Mouse (Mus musculus) kidney, embryonic 14.5 days (tissue): ENCODE results near the gene Amer1. TPM values are rescaled to one million over a fixed set of nuclear protein-coding genes. Genes with fewer than 3 reads are reported as not detected.
A peak's percentile ranks its signal among the peaks of the same experiment; 100 is the strongest.

Source experiments
- ATAC-seq: fragments of 200-750 bp; cut with Nextera tagmentation; 2 replicates; pipeline ENCODE4 v1.8.0; 2017; ENCODE audit warnings: moderate number of reproducible peaks, mild to moderate bottlenecking, moderate TSS enrichment, moderate library complexity; ENCODE audit not compliant: low FRiP score, low TSS enrichment
- H3K27ac ChIP-seq: fragments of 300-500 bp; sonication (generic); 2 replicates; pipeline ENCODE4 v1.5.1; 2014; ENCODE audit warnings: low read depth, mild to moderate bottlenecking, low read length, moderate library complexity, mixed read lengths
- H3K27me3 ChIP-seq: fragments of 300-500 bp; sonication (generic); 2 replicates; pipeline ENCODE4 v1.6.1; 2014; ENCODE audit warnings: mild to moderate bottlenecking, low read length; ENCODE audit not compliant: control insufficient read depth, insufficient read depth
- H3K36me3 ChIP-seq: fragments of 300-500 bp; sonication (generic); 2 replicates; pipeline ENCODE4 v1.6.1; 2014; ENCODE audit warnings: low read length, mixed read lengths; ENCODE audit not compliant: control insufficient read depth, insufficient read depth
- H3K4me1 ChIP-seq: fragments of 300-500 bp; sonication (generic); 2 replicates; pipeline ENCODE4 v1.6.1; 2014; ENCODE audit warnings: low read length, mixed read lengths; ENCODE audit not compliant: control insufficient read depth, insufficient read depth
- H3K4me2 ChIP-seq: fragments of 300-500 bp; sonication (generic); replicated peaks from 2 replicates; pipeline ENCODE4 v1.6.1; 2014; ENCODE audit warnings: low read depth, mild to moderate bottlenecking, low read length
- H3K4me3 ChIP-seq: fragments of 300-500 bp; sonication (generic); 2 replicates; pipeline ENCODE4 v1.5.1; 2014; ENCODE audit warnings: mild to moderate bottlenecking, low read length
- H3K9ac ChIP-seq: fragments of 300-500 bp; sonication (generic); 2 replicates; pipeline ENCODE4 v1.6.1; 2014; ENCODE audit warnings: low read depth, mild to moderate bottlenecking, low read length, moderate library complexity
- H3K9me3 ChIP-seq: fragments of 300-500 bp; sonication (generic); 2 replicates; pipeline ENCODE4 v1.6.1; 2016; ENCODE audit warnings: low read length; ENCODE audit not compliant: control insufficient read depth
- WGBS: fragments of 180-500 bp; shearing (Covaris S2); extraction: QIAGEN DNeasy Blood & Tissue Kit; methylation state at CpG from one replicate; pipeline ENCODE4 v1.1.7; 2014; 5-methylcytosine and 5-hydroxymethylcytosine counted together
- polyA plus RNA-seq: library from polyadenylated mRNA; unstranded; fragments of >200 nt; fragmentation: Nextera tagmentation; extraction: Ambion mirVana; gene quantifications from 2 replicates; pipeline ENCODE4 v1.2.1, GENCODE M21; 2014

Gene Amer1
- 9.8 and 10.2 TPM in 2 replicates for polyA plus RNA-seq

DNA sequence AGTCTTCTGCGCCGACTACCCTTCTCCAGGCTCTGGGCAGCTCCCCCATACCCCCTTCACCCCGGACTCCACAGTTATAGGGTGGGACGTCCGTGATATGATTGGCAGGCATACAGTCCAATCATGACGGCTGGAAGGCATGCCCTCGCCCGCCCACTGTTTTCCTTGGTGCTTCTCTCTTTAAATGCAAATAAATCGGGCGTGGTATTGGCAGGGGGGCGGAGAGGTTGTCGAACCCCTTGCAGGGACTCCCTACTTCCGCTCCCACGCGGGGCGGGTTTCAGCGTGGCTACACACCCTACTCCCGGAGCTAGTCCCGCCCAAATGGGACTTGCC is at the start of gene Amer1:
Gene Amer1 (minus strand): TSS at position 97 of the 336 bp plus-strand sequence.
- Histone ChIP-seq H3K9me3 (no peaks in the 10 kb centered on the region), H3K4me3 (peak within 1 kb of the TSS; percentile 59), H3K36me3 (no peaks in the 10 kb centered on the region), H3K27ac (peak within 1 kb of the TSS; percentile 84), H3K4me1 (no peaks in the 10 kb centered on the region), H3K9ac (peak within 1 kb of the TSS; percentile 65), H3K4me2 (peak within 1 kb of the TSS; percentile 53), H3K27me3 (no peaks in the 10 kb centered on the region)
- WGBS = 23% methylated on average over 19 of the region's 19 CpGs
- ATAC-seq = peak; percentile 98

DNA sequence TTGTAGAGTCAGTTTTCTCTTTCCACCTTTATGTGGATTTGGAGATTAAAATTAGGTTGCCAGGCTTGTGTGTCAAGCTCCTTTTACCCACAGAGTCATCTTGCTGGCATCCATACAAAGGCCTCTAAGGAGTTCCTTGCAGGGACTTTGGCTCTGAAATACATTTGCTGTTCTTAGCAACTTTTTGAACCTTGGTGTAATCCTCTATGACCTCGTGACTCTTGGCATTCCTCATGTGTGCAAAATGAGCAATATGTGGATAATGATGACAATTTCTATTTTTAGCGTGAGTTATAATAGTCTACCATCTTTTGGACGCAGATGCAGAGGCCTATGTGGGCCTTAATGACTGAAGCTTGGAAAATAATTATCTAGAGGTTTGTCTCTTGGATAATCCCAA is 12.5 kb upstream of the Amer1 start:
- H3K9me3 ChIP-seq = no peaks in the 10 kb centered on the region
- no peak for ATAC-seq
- H3K4me1 ChIP-seq = no peaks in the 10 kb centered on the region
- no peak overlapping the region for H3K4me3 ChIP-seq
- H3K36me3 ChIP-seq = no peaks in the 10 kb centered on the region
- no peak overlapping the region for H3K4me2 ChIP-seq
- no peak overlapping the region for H3K27ac ChIP-seq
- no peaks in the 10 kb centered on the region for H3K27me3 ChIP-seq
- 73% methylated on average over 3 of the region's 3 CpGs for WGBS
- no peak overlapping the region for H3K9ac ChIP-seq

DNA sequence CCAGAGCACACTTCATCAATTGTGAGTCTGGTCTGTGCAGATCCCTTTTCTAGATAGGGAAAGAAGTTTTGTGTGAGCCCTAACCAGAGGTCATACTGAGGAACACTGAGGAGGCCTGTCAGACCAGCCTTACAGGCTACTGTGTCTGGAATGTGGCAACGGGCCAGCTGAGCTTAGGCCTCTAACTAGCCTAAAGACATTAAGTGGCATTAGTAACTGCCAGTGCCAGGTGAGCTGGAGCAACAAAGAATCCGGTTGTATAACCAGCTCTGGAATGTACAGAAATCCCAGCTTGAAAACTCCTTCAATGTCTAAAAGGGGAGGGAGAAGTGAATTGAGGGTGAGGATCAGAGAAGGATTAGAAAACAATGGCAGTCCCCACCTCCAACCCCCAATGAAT is 1.2 kb upstream of the Amer1 start:
- no peak for ATAC-seq

DNA sequence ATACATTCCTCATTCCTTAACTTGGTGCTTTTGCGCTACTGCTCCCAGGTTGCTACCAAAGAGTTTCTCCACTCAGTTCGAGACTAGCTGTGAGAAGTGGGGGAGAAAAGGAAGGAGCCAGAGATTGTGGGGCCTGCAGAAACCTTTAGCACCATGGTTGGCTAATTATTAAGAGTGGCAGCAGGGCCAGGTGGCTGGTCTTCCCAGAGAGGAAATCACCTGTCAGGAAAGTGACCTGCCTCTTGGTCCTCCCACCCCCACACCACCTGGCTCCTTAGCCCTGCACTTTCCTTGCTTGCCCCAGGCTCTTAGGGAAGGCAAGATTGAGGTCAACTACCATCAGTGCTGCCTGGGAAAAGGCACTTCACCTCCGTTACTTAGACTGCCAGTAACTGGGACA is 469 bp upstream of the Amer1 start:
- no peaks in the 10 kb centered on the region for H3K4me1 ChIP-seq

More for the DNA sequence above, 1.2 kb upstream of the Amer1 start:
- Histone ChIP-seq H3K27ac (no peak overlapping the region), H3K4me3 (no peak overlapping the region), H3K4me2 (no peak overlapping the region), H3K9ac (no peak overlapping the region), H3K9me3 (no peaks in the 10 kb centered on the region), H3K4me1 (no peaks in the 10 kb centered on the region), H3K36me3 (no peaks in the 10 kb centered on the region), H3K27me3 (no peaks in the 10 kb centered on the region)
- WGBS = 72% methylated on average over 2 of the region's 2 CpGs

DNA sequence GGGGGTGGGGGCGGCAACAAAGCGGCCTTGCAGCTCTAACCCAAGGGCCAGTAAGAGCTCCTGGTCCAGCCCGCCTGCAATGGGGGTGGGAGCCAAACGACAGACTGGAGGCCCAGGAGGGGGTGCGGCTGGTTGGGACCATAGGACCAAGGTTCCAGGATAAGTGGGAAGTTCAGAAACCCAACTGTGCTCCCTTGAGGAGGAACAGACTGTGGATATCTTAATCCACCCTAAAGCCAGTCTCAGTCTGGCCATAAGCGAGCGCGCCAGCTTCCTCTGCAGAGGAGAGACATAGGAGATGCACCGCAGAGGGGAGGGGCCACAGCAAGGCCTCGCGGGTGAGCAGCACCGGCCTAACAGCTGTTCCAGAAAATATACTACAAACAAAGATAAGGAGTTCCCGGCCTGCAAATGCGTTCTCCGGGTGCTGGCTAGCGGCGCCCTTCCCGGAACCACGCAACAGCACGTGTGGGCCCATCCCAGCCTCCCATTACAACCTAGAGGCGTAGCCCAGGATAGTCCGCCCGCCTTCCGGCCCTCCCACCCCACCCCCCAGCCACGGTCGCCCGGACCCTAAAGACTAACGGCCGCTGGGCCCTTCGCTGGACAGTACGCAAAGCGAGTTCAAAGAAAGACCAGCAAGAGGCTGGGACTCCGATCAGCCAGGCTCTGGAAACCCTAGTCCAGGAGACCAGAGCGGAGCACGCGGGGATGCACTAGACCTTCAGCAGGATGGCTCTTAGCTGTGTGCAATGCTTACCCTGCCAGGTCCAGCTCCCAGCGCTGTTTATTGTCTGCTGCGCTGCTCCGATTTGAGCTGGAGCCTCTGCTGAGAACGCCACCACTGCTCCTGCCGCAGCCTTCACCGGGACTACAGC is 535 bp downstream of the Amer1 start:
- Histone ChIP-seq H3K4me1 (no peaks in the 10 kb centered on the region), H3K27ac (peak overlapping the region; percentile 84), H3K9ac (peak overlapping the region; percentile 65), H3K9me3 (no peaks in the 10 kb centered on the region), H3K36me3 (no peaks in the 10 kb centered on the region), H3K4me2 (peak overlapping the region; percentile 53), H3K27me3 (no peaks in the 10 kb centered on the region), H3K4me3 (peak overlapping the region; percentile 59)
- peak; percentile 78 for ATAC-seq
- WGBS = 26% methylated on average over 42 of the region's 42 CpGs

More for the DNA sequence above, 469 bp upstream of the Amer1 start:
- peak overlapping the region; percentile 59 for H3K4me3 ChIP-seq
- no peaks in the 10 kb centered on the region for H3K36me3 ChIP-seq
- WGBS = 35% methylated on average over 3 of the region's 3 CpGs
- ATAC-seq = peak; percentile 37
- no peaks in the 10 kb centered on the region for H3K9me3 ChIP-seq
- peak overlapping the region; percentile 53 for H3K4me2 ChIP-seq
- H3K9ac ChIP-seq = no peak overlapping the region
- H3K27ac ChIP-seq = peak overlapping the region; percentile 51; the same call in 1 of the 2 replicates
- no peaks in the 10 kb centered on the region for H3K27me3 ChIP-seq

DNA sequence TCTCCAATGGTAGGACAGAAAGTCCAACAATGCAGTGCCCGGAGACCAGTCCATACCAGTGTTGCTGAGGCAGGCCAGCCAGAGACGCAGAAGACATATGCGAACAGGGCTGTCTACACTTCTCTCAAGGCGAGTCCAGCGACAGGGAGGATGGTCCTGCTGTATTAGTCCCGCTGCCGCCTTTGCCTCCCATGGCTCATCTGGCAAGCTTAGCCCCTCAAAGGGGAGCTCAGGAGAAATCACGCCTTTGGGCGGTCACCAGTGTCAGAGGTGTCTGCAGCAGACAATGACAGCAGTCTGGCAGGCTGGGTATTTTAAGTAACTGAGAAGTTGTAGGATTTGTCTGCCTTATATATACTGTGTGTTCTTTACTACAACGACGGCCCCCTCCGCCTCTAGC is 1.3 kb downstream of the Amer1 start:
- Histone ChIP-seq H3K4me2 (peak overlapping the region; percentile 53), H3K9me3 (no peaks in the 10 kb centered on the region), H3K4me1 (no peaks in the 10 kb centered on the region), H3K27ac (no peak overlapping the region; the same call in 1 of the 2 replicates), H3K36me3 (no peaks in the 10 kb centered on the region), H3K27me3 (no peaks in the 10 kb centered on the region), H3K4me3 (peak overlapping the region; percentile 59), H3K9ac (peak overlapping the region; percentile 65)
- no peak for ATAC-seq
- 37% methylated on average over 12 of the region's 12 CpGs for WGBS

DNA sequence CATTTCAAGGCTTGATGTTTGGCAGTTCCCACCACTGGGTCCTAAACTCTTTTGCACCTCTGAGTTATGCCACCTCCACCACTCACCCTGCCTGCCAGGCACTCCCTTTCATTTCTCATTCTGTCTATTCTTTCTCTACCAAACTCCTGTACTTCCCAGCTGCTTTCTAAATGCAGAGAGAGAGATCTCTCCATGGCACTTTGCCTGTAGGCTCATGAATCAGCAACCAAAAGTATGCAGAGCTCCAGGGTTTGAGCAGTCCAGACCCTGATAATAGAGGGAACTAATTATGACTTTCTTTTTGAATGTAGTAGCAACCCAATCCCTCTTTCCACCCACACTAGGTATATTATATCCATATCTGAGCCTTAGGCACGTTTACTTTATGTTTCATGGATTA is 2.4 kb downstream of the Amer1 start:
- Histone ChIP-seq H3K27ac (no peak overlapping the region), H3K9ac (no peak overlapping the region), H3K4me3 (no peak overlapping the region), H3K9me3 (no peaks in the 10 kb centered on the region), H3K4me2 (no peak overlapping the region), H3K4me1 (no peaks in the 10 kb centered on the region), H3K27me3 (no peaks in the 10 kb centered on the region), H3K36me3 (no peaks in the 10 kb centered on the region)
- WGBS = 50% methylated on average over 1 of the region's 1 CpGs
- no peak for ATAC-seq

DNA sequence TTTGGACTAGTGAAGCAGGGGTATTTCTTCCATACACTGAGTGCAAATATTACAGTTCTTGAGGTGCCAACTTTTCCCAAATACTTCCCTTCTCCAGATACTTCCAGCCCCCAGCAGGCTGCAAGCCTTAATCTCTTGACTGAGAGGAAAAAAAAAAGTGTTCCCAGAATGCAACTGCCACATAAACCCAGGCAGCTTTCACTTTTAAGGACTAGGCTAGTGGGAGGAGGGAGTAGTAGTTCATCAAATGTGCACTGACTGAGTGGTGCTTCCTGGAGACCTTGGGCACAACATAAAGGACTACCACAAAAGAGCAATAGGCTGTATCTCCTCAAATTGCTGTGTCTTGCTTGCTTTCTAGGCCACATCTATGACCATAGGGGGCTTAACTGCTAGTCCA is 3.4 kb downstream of the Amer1 start:
- H3K9ac ChIP-seq = no peak overlapping the region
- H3K27ac ChIP-seq = no peak overlapping the region
- no peak for ATAC-seq
- H3K36me3 ChIP-seq = no peaks in the 10 kb centered on the region
- no peaks in the 10 kb centered on the region for H3K27me3 ChIP-seq
- no peaks in the 10 kb centered on the region for H3K4me1 ChIP-seq
- H3K4me3 ChIP-seq = no peak overlapping the region
- no peak overlapping the region for H3K4me2 ChIP-seq
- H3K9me3 ChIP-seq = no peaks in the 10 kb centered on the region

DNA sequence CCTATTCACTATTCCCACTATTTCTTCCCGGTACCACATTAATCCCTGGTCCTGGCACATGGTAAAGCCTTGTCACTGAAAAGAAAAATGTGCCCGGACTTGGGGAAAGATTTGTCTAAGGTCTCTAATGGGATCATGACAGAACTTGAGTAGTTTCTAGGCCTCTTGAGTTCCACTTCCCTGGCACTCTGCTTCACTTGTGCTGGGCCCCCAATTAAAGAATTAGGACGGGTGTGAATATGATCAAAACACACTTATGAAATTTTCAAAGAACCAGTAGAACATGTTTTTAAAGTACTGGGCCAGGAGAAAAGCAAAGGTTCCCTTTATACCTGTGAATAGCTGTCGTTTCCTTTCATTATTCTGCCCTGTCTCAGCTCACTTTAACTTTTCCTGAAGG is 6.2 kb downstream of the Amer1 start:
- WGBS = 88% methylated on average over 4 of the region's 4 CpGs
- Histone ChIP-seq H3K4me3 (no peak overlapping the region), H3K4me1 (no peaks in the 10 kb centered on the region), H3K4me2 (no peak overlapping the region), H3K36me3 (no peaks in the 10 kb centered on the region), H3K27ac (no peak overlapping the region), H3K27me3 (no peaks in the 10 kb centered on the region), H3K9me3 (no peaks in the 10 kb centered on the region), H3K9ac (no peak overlapping the region)
- ATAC-seq = no peak
